8 mouse cellular contexts compared by ENCODE assay signal in the genomic region with DNA sequence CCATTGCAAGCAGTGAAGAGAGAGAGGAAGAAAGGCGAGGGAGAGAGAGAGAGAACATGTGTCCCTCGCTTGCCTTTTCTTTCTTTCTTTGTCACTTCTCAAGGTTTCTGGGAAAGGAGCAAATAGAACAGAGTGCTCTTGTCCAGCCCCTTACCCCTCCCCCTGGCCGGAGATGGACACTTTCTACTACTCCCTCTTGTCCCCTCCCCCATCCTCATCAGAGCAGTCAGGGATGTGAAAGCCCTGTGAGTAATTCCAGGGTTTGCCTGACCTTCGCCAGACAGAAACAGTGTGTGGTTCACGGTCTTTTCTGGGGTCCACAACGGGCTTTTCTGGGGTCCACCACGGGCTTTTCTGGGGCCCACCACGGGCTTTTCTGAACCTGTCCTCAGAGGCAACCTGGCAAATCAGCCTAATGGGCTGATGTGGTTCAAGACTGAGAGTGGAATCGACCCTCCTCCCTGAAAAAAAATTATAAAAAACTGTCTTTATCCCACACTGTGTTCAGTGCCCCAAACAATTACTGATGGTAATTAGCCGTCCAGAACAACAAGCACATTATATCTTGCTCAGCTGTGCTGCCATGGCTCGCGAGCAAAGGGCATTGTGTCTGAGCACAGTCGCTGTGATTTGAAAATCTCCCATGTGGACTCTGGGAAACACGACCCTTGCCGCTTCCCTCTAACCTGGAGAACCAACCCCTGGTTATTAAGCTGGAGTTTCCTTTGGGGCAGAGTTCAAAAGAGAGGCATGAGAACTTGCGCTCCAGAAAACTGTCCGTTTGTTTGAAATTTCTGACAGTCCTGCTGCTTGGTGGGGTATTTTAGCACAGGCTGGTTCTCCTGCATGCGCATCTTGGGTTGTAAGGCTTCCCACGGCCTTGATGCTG.
DNase-seq lines count a peak whose midpoint lies in the region; ATAC-seq lines count a peak whose summit lies in the region.

No protein-coding gene starts in this region.

- H3K36me3 ChIP-seq in heart, embryonic 10.5 days = no peaks in the 10 kb centered on the region
- H3K36me3 ChIP-seq in kidney, embryonic 14.5 days (ENCODE audit: control insufficient read depth, insufficient read depth, low read length) = no peaks in the 10 kb centered on the region
- no peaks in the 10 kb centered on the region for H3K36me3 ChIP-seq in lung, embryonic 15.5 days

- H3K4me1 ChIP-seq in heart, embryonic 10.5 days = peaks cover 20% of the 10 kb centered on the region
- peaks cover 16% of the 10 kb centered on the region for H3K4me1 ChIP-seq in kidney, embryonic 14.5 days (ENCODE audit: control insufficient read depth, insufficient read depth, low read length)
- H3K4me1 ChIP-seq in lung, embryonic 15.5 days = peaks cover 21% of the 10 kb centered on the region

- H3K4me2 ChIP-seq in kidney, embryonic 14.5 days (replicated peaks; ENCODE audit: low read depth, low read length) = peak overlapping the region; percentile 33
- peak overlapping the region; percentile 20; the same call in 1 of the 2 replicates for H3K4me2 ChIP-seq in lung, embryonic 15.5 days

- 41% methylated on average over 19 of the region's 19 CpGs for WGBS in heart, embryonic 10.5 days
- WGBS in kidney, embryonic 14.5 days = 18% methylated on average over 19 of the region's 19 CpGs
- 22% methylated on average over 19 of the region's 19 CpGs for whole genome bisulfite sequencing in lung, embryonic 15.5 days

- no peak overlapping the region; the same call in 1 of the 2 replicates for H3K9ac ChIP-seq in kidney, embryonic 14.5 days (ENCODE audit: low read depth, low read length)
- H3K9ac ChIP-seq in lung, embryonic 15.5 days = no peak overlapping the region

- H3K27me3 ChIP-seq in heart, embryonic 10.5 days (ENCODE audit: insufficient read depth, poor library complexity, severe bottlenecking) = no peaks in the 10 kb centered on the region
- H3K27me3 ChIP-seq in kidney, embryonic 14.5 days (ENCODE audit: control insufficient read depth, insufficient read depth, low read length) = no peaks in the 10 kb centered on the region
- no peaks in the 10 kb centered on the region for H3K27me3 ChIP-seq in lung, embryonic 15.5 days

- H3K9me3 ChIP-seq in heart, embryonic 10.5 days = no peaks in the 10 kb centered on the region
- H3K9me3 ChIP-seq in kidney, embryonic 14.5 days (ENCODE audit: control insufficient read depth, low read length) = no peaks in the 10 kb centered on the region
- no peaks in the 10 kb centered on the region for H3K9me3 ChIP-seq in lung, embryonic 15.5 days

- H3K4me3 ChIP-seq in heart, embryonic 10.5 days = peak overlapping the region; percentile 19; the same call in 1 of the 2 replicates
- H3K4me3 ChIP-seq in kidney, embryonic 14.5 days (ENCODE audit: low read length) = no peak overlapping the region
- no peak overlapping the region for H3K4me3 ChIP-seq in lung, embryonic 15.5 days

- ATAC-seq in cerebellum, adult (ENCODE audit: insufficient number of reproducible peaks, low FRiP score, low TSS enrichment) = no peak
- peak; percentile 94 for ATAC-seq in kidney, embryonic 14.5 days (ENCODE audit: low FRiP score, low TSS enrichment)
- peak; percentile 78 for ATAC-seq in lung, embryonic 15.5 days (ENCODE audit: borderline replicate concordance, extremely low read depth, low FRiP score, low TSS enrichment)

- DNase-seq in cerebellum, adult 18-20 months = peak; percentile 34 to 44
- DNase-seq in cerebellum, postnatal 25 days = peak; percentile 44 to 47
- DNase-seq in heart, embryonic 10.5 days (ENCODE audit: low spot score) = peak; percentile 78
- peak; percentile 80 for DNase-seq in retina, postnatal 1 day
- no peak for DNase-seq in ovary, postnatal 36 days (ENCODE audit: low spot score)

- H3K27ac ChIP-seq in heart, embryonic 10.5 days = peak overlapping the region; percentile 77
- H3K27ac ChIP-seq in kidney, embryonic 14.5 days (ENCODE audit: low read depth, low read length) = no peak overlapping the region
- no peak overlapping the region for H3K27ac ChIP-seq in lung, embryonic 15.5 days
